Mouse (Mus musculus) embryo, embryonic 11.5 days (tissue): Measurements from ENCODE around the gene Slc35e3.
"Not testable (repeated sequence)": the region's sequence is repeated elsewhere in the genome, so short reads cannot be mapped to it uniquely, and the experiment has no call there.

ENCODE experiments used
- DNase-seq: peaks from one replicate; pipeline ENCODE4 v3.0.0-alpha.2; 2012; ENCODE audit warnings: low read depth, low spot score

Slc35e3 gene

GRCm38 (mm10) chr10:117762281-117762830 is 16.2 kb upstream of the Slc35e3 start:
- no peak for DNase-seq

GRCm38 (mm10) chr10:117761551-117761950 is 15.4 kb upstream of the Slc35e3 start:
- no peak for DNase-seq

GRCm38 (mm10) chr10:117760831-117761335 is 14.7 kb upstream of the Slc35e3 start:
- no peak for DNase-seq

- DNase-seq: no peak
Measured at GRCm38 (mm10) chr10:117759844-117760630, 13.9 kb upstream of the Slc35e3 start.

GRCm38 (mm10) chr10:117758749-117759727 is 12.9 kb upstream of the Slc35e3 start:
- DNase-seq: no peak

GRCm38 (mm10) chr10:117758344-117758743 is 12.2 kb upstream of the Slc35e3 start:
- not testable (repeated sequence) for DNase-seq

- no peak for DNase-seq
Measured at GRCm38 (mm10) chr10:117757796-117758342, 11.7 kb upstream of the Slc35e3 start.

- no peak for DNase-seq
Measured at GRCm38 (mm10) chr10:117757259-117757658, 11.1 kb upstream of the Slc35e3 start.

- no peak for DNase-seq
Measured at GRCm38 (mm10) chr10:117756784-117757183, 10.6 kb upstream of the Slc35e3 start.

GRCm38 (mm10) chr10:117755799-117756467 is 9.8 kb upstream of the Slc35e3 start:
- DNase-seq: no peak

GRCm38 (mm10) chr10:117755086-117755798 is 9.1 kb upstream of the Slc35e3 start:
- DNase-seq: no peak

GRCm38 (mm10) chr10:117754609-117754940 is 8.4 kb upstream of the Slc35e3 start:
- DNase-seq: no peak

GRCm38 (mm10) chr10:117753711-117754608 is 7.8 kb upstream of the Slc35e3 start:
- DNase-seq: no peak

GRCm38 (mm10) chr10:117752851-117753647 is 6.9 kb upstream of the Slc35e3 start:
- no peak for DNase-seq

GRCm38 (mm10) chr10:117752304-117752821 is 6.2 kb upstream of the Slc35e3 start:
- no peak for DNase-seq

- no peak for DNase-seq
Measured at GRCm38 (mm10) chr10:117751744-117752143, 5.6 kb upstream of the Slc35e3 start.

- DNase-seq: no peak
Measured at GRCm38 (mm10) chr10:117751282-117751610, 5.1 kb upstream of the Slc35e3 start.

- DNase-seq: no peak
Measured at GRCm38 (mm10) chr10:117750529-117751281, 4.5 kb upstream of the Slc35e3 start.
